Mouse (Mus musculus): ENCODE data around the gene Sfmbt2. TPM values are rescaled to one million over a fixed set of nuclear protein-coding genes. Genes with fewer than 3 reads are reported as not detected.

The Sfmbt2 gene
- total and polyA plus RNA-seq, 3 experiments: not detected

DNA sequence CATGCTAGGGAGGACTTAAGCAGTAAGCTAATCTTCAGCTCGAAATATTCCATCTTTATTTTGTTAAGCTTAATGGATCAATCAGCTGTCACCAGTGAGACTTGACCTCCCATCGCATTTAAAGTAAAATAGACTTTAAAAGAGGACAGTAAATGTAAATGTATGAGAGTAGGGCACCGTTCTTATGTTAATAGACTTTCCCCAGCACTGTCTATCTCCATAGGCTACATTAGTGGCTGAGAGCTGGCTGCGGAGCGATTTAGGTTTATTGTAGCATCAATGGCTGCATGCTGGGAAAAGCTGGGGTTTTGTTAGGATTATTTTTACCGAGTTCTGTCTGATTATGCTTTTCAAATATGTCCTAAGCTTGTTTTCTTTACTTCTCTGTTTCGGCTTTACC is 20.5 kb downstream of the Sfmbt2 start:
- H3K9ac ChIP-seq (ENCODE audit: insufficient read depth, low read depth): no peak overlapping the region
- H3K27me3 ChIP-seq (replicated peaks): no peaks in the 10 kb centered on the region
- no peak for DNase-seq (ENCODE audit: extremely low read depth)
- no peaks in the 10 kb centered on the region for H3K9me3 ChIP-seq (replicated peaks; ENCODE audit: low read length)
- H3K27ac ChIP-seq (ENCODE audit: insufficient read depth, low read depth): no peak overlapping the region
- no peak overlapping the region for H3K4me3 ChIP-seq (replicated peaks in 1 of 3; ENCODE audit: low read depth in 2 of 3, low read length in 2 of 3, poor library complexity in 1 of 3)
- no peaks in the 10 kb centered on the region for H3K36me3 ChIP-seq (replicated peaks in 1 of 2; ENCODE audit: control insufficient read depth in 1 of 2, insufficient read depth in 1 of 2, low read length in 1 of 2)
- H3K4me1 ChIP-seq (ENCODE audit: control insufficient read depth in 1 of 2, insufficient read depth in 2 of 2): no peaks in the 10 kb centered on the region
- no peak overlapping the region for H3K4me2 ChIP-seq (ENCODE audit: insufficient read depth, low read depth, poor library complexity, severe bottlenecking)
- no peak for TF ChIP-seq CTCF (conservative IDR thresholded peaks at IDR 0.05 in 1 of 2, IDR thresholded peaks at IDR 0.05 in 1 of 2; ENCODE audit: low read depth in 2 of 2, low read length in 2 of 2)
- TF ChIP-seq CHD2 (IDR thresholded peaks at IDR 0.05; ENCODE audit: low read length): no peak
- no peak for TF ChIP-seq MEF2A (IDR thresholded peaks at IDR 0.05; ENCODE audit: borderline replicate concordance, low read depth, low read length)
- no peak for TF ChIP-seq MXI1 (IDR thresholded peaks at IDR 0.05; ENCODE audit: low read depth, low read length)
- TF ChIP-seq ZKSCAN1 (IDR thresholded peaks at IDR 0.05; ENCODE audit: borderline replicate concordance, low read depth, low read length): no peak
- no peak for TF ChIP-seq MAX (IDR thresholded peaks at IDR 0.05; ENCODE audit: low read length)
- no peak for TF ChIP-seq MAFK (IDR thresholded peaks at IDR 0.05; ENCODE audit: insufficient replicate concordance, low read length)
- TF ChIP-seq POLR2A (IDR thresholded peaks at IDR 0.05; ENCODE audit: low read depth, low read length): no peak
- TF ChIP-seq EP300 (IDR thresholded peaks at IDR 0.05; ENCODE audit: low read length): no peak
- in situ Hi-C loops (cut with MboI; ENCODE audit: low pct_ligation_motif_present, low pct_unique_long_range_greater_than_20kb, low sequenced_read_pairs): no loop called here
- dilution Hi-C loops (cut with MboI; ENCODE audit: extremely low pct_ligation_motif_present, extremely low pct_unique_long_range_greater_than_20kb, low sequenced_read_pairs): no loop called here
- H3K79me2 ChIP-seq (replicated peaks; ENCODE audit: control insufficient read depth, extremely low read depth, insufficient read depth, poor library complexity, severe bottlenecking): no peaks in the 10 kb centered on the region

- TF ChIP-seq USF2 (conservative IDR thresholded peaks at IDR 0.05; ENCODE audit: low read depth, low read length) (no peak), ELF1 (IDR thresholded peaks at IDR 0.05; ENCODE audit: low read depth, low read length) (no peak), SIN3A (IDR thresholded peaks at IDR 0.05; ENCODE audit: low read length) (no peak), SMC3 (IDR thresholded peaks at IDR 0.05; ENCODE audit: low read depth, low read length) (no peak), HCFC1 (IDR thresholded peaks at IDR 0.05; ENCODE audit: low read depth, low read length) (no peak), POLR2AphosphoS2 (IDR thresholded peaks at IDR 0.05; ENCODE audit: low read depth, low read length) (no peak), ZKSCAN1 (IDR thresholded peaks at IDR 0.05; ENCODE audit: borderline replicate concordance, low read depth, low read length) (no peak), ZC3H11A (IDR thresholded peaks at IDR 0.05; ENCODE audit: low read depth, low read length) (no peak)
- Histone ChIP-seq H3K27ac (ENCODE audit: insufficient read depth, low read depth) (no peak overlapping the region), H3K4me2 (ENCODE audit: insufficient read depth, low read depth, poor library complexity, severe bottlenecking) (no peak overlapping the region), H3K4me1 (ENCODE audit: control insufficient read depth in 1 of 2, insufficient read depth in 2 of 2) (no peaks in the 10 kb centered on the region), H3K27me3 (replicated peaks) (no peaks in the 10 kb centered on the region), H3K4me3 (replicated peaks in 1 of 3; ENCODE audit: low read depth in 2 of 3, low read length in 2 of 3, poor library complexity in 1 of 3) (no peak overlapping the region), H3K79me2 (replicated peaks; ENCODE audit: control insufficient read depth, extremely low read depth, insufficient read depth, poor library complexity, severe bottlenecking) (no peaks in the 10 kb centered on the region), H3K9ac (ENCODE audit: insufficient read depth, low read depth) (no peak overlapping the region), H3K36me3 (replicated peaks in 1 of 2; ENCODE audit: control insufficient read depth in 1 of 2, insufficient read depth in 1 of 2, low read length in 1 of 2) (no peaks in the 10 kb centered on the region), H3K9me3 (replicated peaks; ENCODE audit: low read length) (no peaks in the 10 kb centered on the region)
- DNase-seq (ENCODE audit: extremely low read depth): no peak
- in situ Hi-C loops (cut with MboI; ENCODE audit: low pct_ligation_motif_present, low pct_unique_long_range_greater_than_20kb, low sequenced_read_pairs): no loop called here
- dilution Hi-C loops (cut with MboI; ENCODE audit: extremely low pct_ligation_motif_present, extremely low pct_unique_long_range_greater_than_20kb, low sequenced_read_pairs): no loop called here
These were observed 24.8 kb downstream of the Sfmbt2 start for GRCm38 (mm10) chr2:10395143-10395542.

DNA sequence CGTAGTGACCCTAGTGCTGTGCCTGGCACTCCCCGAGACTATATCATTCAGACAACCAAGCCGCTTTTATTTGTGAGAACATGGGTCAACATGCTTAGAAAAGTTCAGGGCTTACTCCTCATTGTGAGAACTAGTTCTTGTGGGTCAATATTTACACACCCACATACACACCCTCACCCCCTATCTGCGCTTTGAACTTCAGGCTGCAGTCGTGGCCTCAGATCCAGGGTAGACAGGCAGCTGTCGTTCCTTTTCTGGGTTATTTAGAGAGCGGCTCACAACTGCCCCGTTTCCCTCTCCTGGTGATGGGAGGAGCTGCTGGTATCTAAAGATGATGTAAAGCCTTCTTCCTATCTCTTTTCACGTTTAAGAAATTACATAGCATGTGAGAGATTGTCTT is 27.5 kb downstream of the Sfmbt2 start:
- TF ChIP-seq NELFE (IDR thresholded peaks at IDR 0.05; ENCODE audit: low read depth, low read length): no peak
- no peak for TF ChIP-seq SMC3 (IDR thresholded peaks at IDR 0.05; ENCODE audit: low read depth, low read length)
- TF ChIP-seq TBP (conservative IDR thresholded peaks at IDR 0.05; ENCODE audit: low read depth, low read length): no peak
- no peak for TF ChIP-seq MAZ (IDR thresholded peaks at IDR 0.05; ENCODE audit: low read depth, low read length)
- TF ChIP-seq JUN (IDR thresholded peaks at IDR 0.05; ENCODE audit: insufficient read depth, low read depth, low read length): no peak
- no peak for DNase-seq (ENCODE audit: extremely low read depth)

More for the DNA sequence above, 27.5 kb downstream of the Sfmbt2 start:
- Histone ChIP-seq H3K4me3 (replicated peaks in 1 of 3; ENCODE audit: low read depth in 2 of 3, low read length in 2 of 3, poor library complexity in 1 of 3) (no peak overlapping the region), H3K79me2 (replicated peaks; ENCODE audit: control insufficient read depth, extremely low read depth, insufficient read depth, poor library complexity, severe bottlenecking) (no peaks in the 10 kb centered on the region), H3K9ac (ENCODE audit: insufficient read depth, low read depth) (no peak overlapping the region), H3K27ac (ENCODE audit: insufficient read depth, low read depth) (no peak overlapping the region), H3K4me2 (ENCODE audit: insufficient read depth, low read depth, poor library complexity, severe bottlenecking) (no peak overlapping the region), H3K36me3 (replicated peaks in 1 of 2; ENCODE audit: control insufficient read depth in 1 of 2, insufficient read depth in 1 of 2, low read length in 1 of 2) (no peaks in the 10 kb centered on the region), H3K9me3 (replicated peaks; ENCODE audit: low read length) (no peaks in the 10 kb centered on the region), H3K27me3 (replicated peaks) (no peaks in the 10 kb centered on the region), H3K4me1 (ENCODE audit: control insufficient read depth in 1 of 2, insufficient read depth in 2 of 2) (no peaks in the 10 kb centered on the region)
- in situ Hi-C loops (cut with MboI; ENCODE audit: low pct_ligation_motif_present, low pct_unique_long_range_greater_than_20kb, low sequenced_read_pairs) (no loop called here), dilution Hi-C loops (cut with MboI; ENCODE audit: extremely low pct_ligation_motif_present, extremely low pct_unique_long_range_greater_than_20kb, low sequenced_read_pairs) (no loop called here)

Measured in CH12.LX (cell line).